14 mouse cellular contexts compared by ENCODE assay signal in the genomic region with DNA sequence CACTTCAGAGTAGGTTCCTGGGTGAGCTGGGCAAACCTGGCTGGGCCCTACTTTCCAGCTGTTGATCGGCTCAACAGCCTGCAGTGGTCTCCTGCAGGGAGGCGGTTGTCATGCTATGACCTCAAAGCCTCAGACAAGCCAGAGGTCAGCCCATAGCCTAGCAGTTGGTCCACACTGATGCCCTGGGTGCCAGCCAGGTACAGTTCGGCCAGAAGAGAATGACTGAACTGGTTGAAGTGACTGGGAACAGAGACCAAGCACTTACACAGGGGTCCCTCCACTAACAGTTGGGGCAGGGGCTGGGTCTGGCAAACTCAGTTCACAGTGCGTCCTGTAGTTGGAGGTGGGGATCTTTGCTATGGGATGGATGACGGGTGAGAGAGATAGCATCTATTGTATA.
DNase-seq lines count a peak whose midpoint lies in the region; ATAC-seq and TF ChIP-seq lines count a peak whose summit lies in the region.
"Had no signal": no experiment of that assay in that cellular context is flagged by ENCODE, and none has a peak within 500 bp of the region (broad histone marks: within the 10 kb centered on the region; RNA-seq: fewer than 3 reads in every experiment).

No protein-coding gene starts in this region.

- peaks cover 42% of the 10 kb centered on the region for H3K4me1 ChIP-seq in cerebellum, adult 2 months (ENCODE audit: control insufficient read depth, insufficient read depth, low read length)
- peaks cover 7% of the 10 kb centered on the region; the same call in 1 of the 2 replicates for H3K4me1 ChIP-seq in heart, embryonic 15.5 days (replicated peaks)
- no peaks in the 10 kb centered on the region; the same call in 1 of the 2 replicates for H3K4me1 ChIP-seq in heart, embryonic 11.5 days (ENCODE audit: control insufficient read depth, insufficient read depth, low read length)
- H3K4me1 ChIP-seq in midbrain, embryonic 16.5 days (ENCODE audit: control insufficient read depth, insufficient read depth, low read length): peaks cover 8% of the 10 kb centered on the region
- H3K4me1 ChIP-seq in midbrain, embryonic 11.5 days (ENCODE audit: control insufficient read depth, insufficient read depth, low read length): no peaks in the 10 kb centered on the region
- H3K4me1 ChIP-seq in stomach, embryonic 16.5 days (ENCODE audit: control insufficient read depth, insufficient read depth, low read length): no peaks in the 10 kb centered on the region; the same call in 1 of the 2 replicates
- H3K4me1 ChIP-seq: liver, embryonic 12.5 days had no signal

- peak in 1 of 2 experiments; percentile 41 for DNase-seq in cerebellum, adult 2 months
- DNase-seq in cerebellum, postnatal 4 days (ENCODE audit: low spot score in 2 of 2): no peak
- DNase-seq in midbrain, embryonic 11.5 days (ENCODE audit: low spot score, missing footprints): no peak
- no peak for DNase-seq in liver
- DNase-seq: right cerebral cortex, adult 18-20 months; thymus, postnatal 36 days had no signal

- H3K9me3 ChIP-seq in heart, embryonic 15.5 days (replicated peaks): no peaks in the 10 kb centered on the region
- no peaks in the 10 kb centered on the region for H3K9me3 ChIP-seq in heart, embryonic 11.5 days (replicated peaks; ENCODE audit: control insufficient read depth, low read length)
- H3K9me3 ChIP-seq in midbrain, embryonic 16.5 days (replicated peaks; ENCODE audit: control insufficient read depth, low read length, poor library complexity, severe bottlenecking): no peaks in the 10 kb centered on the region
- H3K9me3 ChIP-seq in midbrain, embryonic 11.5 days (ENCODE audit: control insufficient read depth, low read length): no peaks in the 10 kb centered on the region
- H3K9me3 ChIP-seq in stomach, embryonic 16.5 days (replicated peaks; ENCODE audit: control insufficient read depth, low read length): no peaks in the 10 kb centered on the region
- H3K9me3 ChIP-seq: heart, embryonic 12.5 days; intestine, embryonic 15.5 days; liver, embryonic 12.5 days; lung, embryonic 15.5 days had no signal

- no peak overlapping the region for H3K4me2 ChIP-seq in heart, embryonic 15.5 days
- H3K4me2 ChIP-seq in heart, embryonic 11.5 days: no peak overlapping the region
- no peak overlapping the region for H3K4me2 ChIP-seq in midbrain, embryonic 16.5 days (ENCODE audit: low read length)
- no peak overlapping the region for H3K4me2 ChIP-seq in midbrain, embryonic 11.5 days
- no peak overlapping the region for H3K4me2 ChIP-seq in stomach, embryonic 16.5 days (ENCODE audit: low read depth, low read length)
- H3K4me2 ChIP-seq: heart, embryonic 12.5 days; intestine, embryonic 15.5 days; liver, embryonic 12.5 days; lung, embryonic 15.5 days had no signal

- no peaks in the 10 kb centered on the region for H3K27me3 ChIP-seq in cerebellum, adult 2 months (ENCODE audit: control insufficient read depth, insufficient read depth, low read length)
- H3K27me3 ChIP-seq in heart, embryonic 15.5 days: no peaks in the 10 kb centered on the region
- H3K27me3 ChIP-seq in heart, embryonic 11.5 days (ENCODE audit: control insufficient read depth, insufficient read depth, low read length): no peaks in the 10 kb centered on the region; the same call in 1 of the 2 replicates
- no peaks in the 10 kb centered on the region for H3K27me3 ChIP-seq in midbrain, embryonic 16.5 days (ENCODE audit: control insufficient read depth, insufficient read depth, low read depth, low read length)
- H3K27me3 ChIP-seq in midbrain, embryonic 11.5 days (ENCODE audit: control insufficient read depth, insufficient read depth, low read length): no peaks in the 10 kb centered on the region
- no peaks in the 10 kb centered on the region for H3K27me3 ChIP-seq in stomach, embryonic 16.5 days (ENCODE audit: control insufficient read depth, insufficient read depth, low read length)
- H3K27me3 ChIP-seq: heart, embryonic 12.5 days; intestine, embryonic 15.5 days; liver, embryonic 12.5 days; lung, embryonic 15.5 days had no signal

- no peak for TF ChIP-seq POLR2A in cerebellum, adult 2 months (IDR thresholded peaks at IDR 0.05; ENCODE audit: borderline replicate concordance, insufficient read depth, low read length)

- no peak overlapping the region for H3K4me3 ChIP-seq in cerebellum, adult 2 months (replicated peaks; ENCODE audit: insufficient read depth, low read depth, low read length)
- no peak overlapping the region for H3K4me3 ChIP-seq in heart, embryonic 15.5 days
- H3K4me3 ChIP-seq in heart, embryonic 11.5 days (ENCODE audit: low read depth, low read length): no peak overlapping the region
- no peak overlapping the region for H3K4me3 ChIP-seq in midbrain, embryonic 16.5 days (ENCODE audit: low read depth, low read length)
- no peak overlapping the region for H3K4me3 ChIP-seq in midbrain, embryonic 11.5 days (ENCODE audit: low read depth, low read length)
- H3K4me3 ChIP-seq in stomach, embryonic 16.5 days (replicated peaks; ENCODE audit: low read length): no peak overlapping the region
- H3K4me3 ChIP-seq: heart, embryonic 12.5 days; intestine, embryonic 15.5 days; liver, embryonic 12.5 days; lung, embryonic 15.5 days had no signal

- no peak overlapping the region for H3K9ac ChIP-seq in heart, embryonic 15.5 days
- H3K9ac ChIP-seq in heart, embryonic 11.5 days (ENCODE audit: low read depth, low read length): no peak overlapping the region
- no peak overlapping the region for H3K9ac ChIP-seq in midbrain, embryonic 16.5 days (ENCODE audit: low read depth, low read length)
- H3K9ac ChIP-seq in midbrain, embryonic 11.5 days (ENCODE audit: low read length): no peak overlapping the region
- no peak overlapping the region for H3K9ac ChIP-seq in stomach, embryonic 16.5 days (ENCODE audit: low read length)
- H3K9ac ChIP-seq: heart, embryonic 12.5 days; intestine, embryonic 15.5 days; liver, embryonic 12.5 days; lung, embryonic 15.5 days had no signal

- no peak for ATAC-seq in heart, embryonic 15.5 days (replicated peaks; ENCODE audit: insufficient number of reproducible peaks, insufficient read depth, low FRiP score, low read depth)
- ATAC-seq in heart, embryonic 11.5 days (replicated peaks; ENCODE audit: insufficient number of reproducible peaks, low FRiP score, low TSS enrichment): no peak
- ATAC-seq in midbrain, embryonic 16.5 days: no peak
- no peak for ATAC-seq in midbrain, embryonic 11.5 days (ENCODE audit: low FRiP score)
- ATAC-seq in stomach, embryonic 16.5 days (ENCODE audit: insufficient read depth, low FRiP score): no peak
- ATAC-seq: liver, embryonic 12.5 days had no signal

- no peaks in the 10 kb centered on the region for H3K36me3 ChIP-seq in heart, embryonic 15.5 days
- H3K36me3 ChIP-seq in heart, embryonic 11.5 days (ENCODE audit: control insufficient read depth, insufficient read depth, low read length): no peaks in the 10 kb centered on the region
- H3K36me3 ChIP-seq in midbrain, embryonic 16.5 days (ENCODE audit: control insufficient read depth, insufficient read depth, low read length): no peaks in the 10 kb centered on the region
- no peaks in the 10 kb centered on the region for H3K36me3 ChIP-seq in midbrain, embryonic 11.5 days (ENCODE audit: control insufficient read depth, insufficient read depth, low read length)
- H3K36me3 ChIP-seq in stomach, embryonic 16.5 days (ENCODE audit: control insufficient read depth, insufficient read depth, low read length): no peaks in the 10 kb centered on the region
- H3K36me3 ChIP-seq: heart, embryonic 12.5 days; intestine, embryonic 15.5 days; liver, embryonic 12.5 days; lung, embryonic 15.5 days had no signal

- no peak for TF ChIP-seq CTCF in cerebellum, adult 2 months (IDR thresholded peaks at IDR 0.05; ENCODE audit: borderline replicate concordance, insufficient read depth, low read depth, low read length)

- 61% methylated on average over 5 of the region's 5 CpGs for WGBS in cerebellum, adult 2 months
- 72% methylated on average over 5 of the region's 5 CpGs for WGBS in heart, embryonic 15.5 days
- WGBS in heart, embryonic 11.5 days (ENCODE audit: insufficient replicate concordance): 81% methylated on average over 5 of the region's 5 CpGs
- 72% methylated on average over 5 of the region's 5 CpGs for WGBS in midbrain, embryonic 16.5 days
- 79% methylated on average over 5 of the region's 5 CpGs for WGBS in midbrain, embryonic 11.5 days
- 79% methylated on average over 5 of the region's 5 CpGs for WGBS in stomach, embryonic 16.5 days

- peak overlapping the region; percentile 38 for H3K27ac ChIP-seq in cerebellum, adult 2 months (ENCODE audit: insufficient read depth, low read length)
- H3K27ac ChIP-seq in heart, embryonic 15.5 days: peak overlapping the region; percentile 35; the same call in 1 of the 2 replicates
- H3K27ac ChIP-seq in heart, embryonic 11.5 days (ENCODE audit: low read depth, low read length): no peak overlapping the region
- peak overlapping the region; percentile 61; the same call in 1 of the 2 replicates for H3K27ac ChIP-seq in midbrain, embryonic 16.5 days (ENCODE audit: low read length)
- H3K27ac ChIP-seq in midbrain, embryonic 11.5 days (ENCODE audit: low read depth, low read length): no peak overlapping the region
- H3K27ac ChIP-seq in stomach, embryonic 16.5 days (ENCODE audit: low read length): peak overlapping the region; percentile 70
- H3K27ac ChIP-seq: intestine, embryonic 15.5 days; liver, embryonic 12.5 days; lung, embryonic 15.5 days had no signal

Comparison
In these comparisons a context has a peak if more than half of its experiments do, and no peak if none do; other contexts are left out.
1. H3K27ac ChIP-seq: peak in cerebellum, adult 2 months (single experiment), heart, embryonic 15.5 days (single experiment), midbrain, embryonic 16.5 days (single experiment) and stomach, embryonic 16.5 days (single experiment); none in heart, embryonic 11.5 days (single experiment) and midbrain, embryonic 11.5 days (single experiment).